ENCODE assay signal across 8 mouse cellular contexts in the genomic region with DNA sequence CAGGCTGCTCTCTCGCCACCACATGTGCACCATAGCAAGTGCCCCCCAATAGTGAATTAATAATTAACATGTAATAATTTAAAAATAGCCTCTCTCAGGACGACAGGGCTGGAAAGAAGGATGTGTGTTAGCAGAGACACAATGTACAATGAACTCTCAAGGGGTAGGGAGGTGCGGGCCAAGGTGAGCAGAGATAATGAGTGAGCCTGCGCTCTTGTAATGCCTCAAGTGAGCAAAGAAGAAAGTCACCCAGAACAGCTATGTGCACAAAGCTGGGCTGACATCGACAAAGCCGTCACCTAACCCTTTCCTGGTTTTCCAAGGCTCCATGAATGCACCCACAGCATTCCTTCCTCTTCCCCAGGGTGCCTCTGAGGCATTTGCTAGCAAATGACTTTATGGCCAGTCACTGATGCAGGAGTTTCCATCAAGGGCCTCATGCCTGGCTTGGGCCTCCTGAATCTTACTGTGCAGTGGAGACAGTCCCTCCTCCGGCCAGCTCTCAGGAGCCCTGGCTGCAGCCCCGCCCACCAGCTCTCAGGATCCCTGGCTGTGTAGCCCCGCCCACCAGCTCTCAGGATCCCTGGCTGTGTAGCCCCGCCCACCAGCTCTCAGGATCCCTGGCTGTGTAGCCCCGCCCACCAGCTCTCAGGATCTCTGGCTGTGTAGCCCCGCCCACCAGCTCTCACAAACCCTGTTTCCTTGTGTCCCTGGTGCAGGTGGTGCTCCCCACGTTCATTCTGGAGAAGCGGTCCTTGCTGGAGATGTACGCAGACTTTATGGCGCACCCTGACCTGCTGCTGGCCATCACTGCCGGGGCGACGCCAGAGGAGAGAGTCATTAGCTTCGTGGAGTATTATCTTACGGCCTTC.
A peak's percentile ranks its signal among the peaks of the same experiment; 100 is the strongest.
DNase-seq lines count a peak whose midpoint lies in the region; ATAC-seq and TF ChIP-seq lines count a peak whose summit lies in the region.

No protein-coding gene starts in this region.

- DNase-seq in hindbrain, embryonic 11.5 days (ENCODE audit: low spot score) = peak; percentile 66
- DNase-seq in limb, embryonic 14.5 days (ENCODE audit: low spot score) = no peak
- no peak for DNase-seq in right cerebral cortex, postnatal 4 days
- no peak for DNase-seq in layer of hippocampus, postnatal 25 days (ENCODE audit: extremely low spot score in 1 of 2, low spot score in 1 of 2)
- no peak for DNase-seq in adipocyte (ENCODE audit: low spot score)

- H3K4me1 ChIP-seq in hindbrain, embryonic 11.5 days (replicated peaks; ENCODE audit: control insufficient read depth, insufficient read depth, low read length) = peaks cover 4% of the 10 kb centered on the region; the same call in 1 of the 2 replicates
- H3K4me1 ChIP-seq in hindbrain, embryonic 13.5 days (replicated peaks) = peaks cover 10% of the 10 kb centered on the region
- peaks cover 20% of the 10 kb centered on the region for H3K4me1 ChIP-seq in limb, embryonic 14.5 days (ENCODE audit: control insufficient read depth, insufficient read depth, low read length)
- peaks cover 3% of the 10 kb centered on the region; the same call in 1 of the 2 replicates for H3K4me1 ChIP-seq in neural tube, embryonic 14.5 days (ENCODE audit: control insufficient read depth, insufficient read depth, low read length)

- no peak overlapping the region for H3K9ac ChIP-seq in hindbrain, embryonic 11.5 days (ENCODE audit: low read depth, low read length)
- no peak overlapping the region for H3K9ac ChIP-seq in hindbrain, embryonic 13.5 days
- H3K9ac ChIP-seq in limb, embryonic 14.5 days (ENCODE audit: low read depth, low read length, severe bottlenecking) = no peak overlapping the region
- H3K9ac ChIP-seq in neural tube, embryonic 14.5 days (replicated peaks; ENCODE audit: low read depth, low read length) = no peak overlapping the region

- H3K27ac ChIP-seq in hindbrain, embryonic 11.5 days (ENCODE audit: low read depth, low read length) = no peak overlapping the region
- no peak overlapping the region for H3K27ac ChIP-seq in hindbrain, embryonic 13.5 days
- no peak overlapping the region for H3K27ac ChIP-seq in limb, embryonic 14.5 days (replicated peaks; ENCODE audit: low read depth, low read length)
- H3K27ac ChIP-seq in neural tube, embryonic 14.5 days (ENCODE audit: low read depth, low read length) = no peak overlapping the region

- H3K4me3 ChIP-seq in hindbrain, embryonic 11.5 days (ENCODE audit: low read depth, low read length) = no peak overlapping the region
- no peak overlapping the region for H3K4me3 ChIP-seq in hindbrain, embryonic 13.5 days
- H3K4me3 ChIP-seq in limb, embryonic 14.5 days (replicated peaks; ENCODE audit: low read length) = no peak overlapping the region
- H3K4me3 ChIP-seq in neural tube, embryonic 14.5 days (ENCODE audit: low read depth, low read length) = no peak overlapping the region

- no peaks in the 10 kb centered on the region for H3K9me3 ChIP-seq in hindbrain, embryonic 11.5 days (ENCODE audit: control insufficient read depth, low read length)
- no peaks in the 10 kb centered on the region for H3K9me3 ChIP-seq in hindbrain, embryonic 13.5 days
- H3K9me3 ChIP-seq in limb, embryonic 14.5 days (ENCODE audit: control insufficient read depth, low read length) = no peaks in the 10 kb centered on the region
- no peaks in the 10 kb centered on the region for H3K9me3 ChIP-seq in neural tube, embryonic 14.5 days (ENCODE audit: control insufficient read depth, low read length)

- no peak overlapping the region; the same call in 1 of the 2 replicates for H3K4me2 ChIP-seq in hindbrain, embryonic 11.5 days (replicated peaks; ENCODE audit: low read depth, low read length)
- no peak overlapping the region for H3K4me2 ChIP-seq in hindbrain, embryonic 13.5 days
- H3K4me2 ChIP-seq in limb, embryonic 14.5 days (replicated peaks; ENCODE audit: low read depth, low read length, severe bottlenecking) = no peak overlapping the region
- H3K4me2 ChIP-seq in neural tube, embryonic 14.5 days (ENCODE audit: low read depth, low read length) = no peak overlapping the region

- no peaks in the 10 kb centered on the region for H3K36me3 ChIP-seq in hindbrain, embryonic 11.5 days (ENCODE audit: control insufficient read depth, insufficient read depth, low read length)
- no peaks in the 10 kb centered on the region for H3K36me3 ChIP-seq in hindbrain, embryonic 13.5 days
- H3K36me3 ChIP-seq in limb, embryonic 14.5 days (ENCODE audit: control insufficient read depth, insufficient read depth, low read length) = no peaks in the 10 kb centered on the region; the same call in 1 of the 2 replicates
- no peaks in the 10 kb centered on the region for H3K36me3 ChIP-seq in neural tube, embryonic 14.5 days (ENCODE audit: control insufficient read depth, insufficient read depth, low read length)

- no peak for TF ChIP-seq POLR2A in limb, embryonic 14.5 days (IDR thresholded peaks at IDR 0.05; ENCODE audit: borderline replicate concordance, extremely low read depth, insufficient read depth, insufficient read length)

- WGBS in hindbrain, embryonic 11.5 days = 32% methylated on average over 21 of the region's 21 CpGs
- WGBS in hindbrain, embryonic 13.5 days = 25% methylated on average over 21 of the region's 21 CpGs
- WGBS in limb, embryonic 14.5 days = 28% methylated on average over 20 of the region's 21 CpGs
- 18% methylated on average over 21 of the region's 21 CpGs for WGBS in neural tube, embryonic 14.5 days

- H3K27me3 ChIP-seq in hindbrain, embryonic 11.5 days (ENCODE audit: control insufficient read depth, insufficient read depth, low read length) = no peaks in the 10 kb centered on the region
- H3K27me3 ChIP-seq in hindbrain, embryonic 13.5 days = no peaks in the 10 kb centered on the region
- H3K27me3 ChIP-seq in limb, embryonic 14.5 days (ENCODE audit: control insufficient read depth, insufficient read depth, low read length) = no peaks in the 10 kb centered on the region
- no peaks in the 10 kb centered on the region for H3K27me3 ChIP-seq in neural tube, embryonic 14.5 days (ENCODE audit: control insufficient read depth, insufficient read depth, low read length)

- peak; percentile 77 for ATAC-seq in hindbrain, embryonic 11.5 days (ENCODE audit: low FRiP score)
- ATAC-seq in hindbrain, embryonic 13.5 days (ENCODE audit: low FRiP score) = no peak
- peak; percentile 80 for ATAC-seq in erythroblast, adult 5-6 weeks (replicated peaks; ENCODE audit: low FRiP score, poor library complexity, severe bottlenecking)
- peak; percentile 19; the same call in 1 of the 2 replicates for ATAC-seq in limb, embryonic 14.5 days (ENCODE audit: low FRiP score, low read depth)
- ATAC-seq in neural tube, embryonic 14.5 days (ENCODE audit: low read depth) = 0 out of 2 replicates have a peak, but pooled peaks have one; percentile 21
